Mouse (Mus musculus): ENCODE data around the gene Mpdz. TPM values are rescaled to one million over a fixed set of nuclear protein-coding genes. Genes with fewer than 3 reads are reported as not detected.

Gene Mpdz
- polyA plus RNA-seq, 1 experiment from 2014 or later: 44.0 TPM

GRCm38 (mm10) chr4:81252859-81253780 is 189.5 kb downstream of the Mpdz start:
- Histone ChIP-seq H3K4me3 (no peak overlapping the region), H3K4me2 (replicated peaks) (no peak overlapping the region), H3K27ac (no peak overlapping the region), H3K9ac (no peak overlapping the region), H3K4me1 (no peaks in the 10 kb centered on the region), H3K36me3 (no peaks in the 10 kb centered on the region), H3K9me3 (replicated peaks) (no peaks in the 10 kb centered on the region), H3K27me3 (no peaks in the 10 kb centered on the region)
- WGBS: 75% methylated on average over 6 of the region's 6 CpGs
- ATAC-seq (ENCODE audit: low FRiP score): no peak

GRCm38 (mm10) chr4:81252334-81252733 is 190.3 kb downstream of the Mpdz start:
- H3K27me3 ChIP-seq: no peaks in the 10 kb centered on the region
- 0 out of 2 replicates have a peak, but pooled peaks have one; percentile 52 for ATAC-seq (ENCODE audit: low FRiP score)
- no peak overlapping the region for H3K9ac ChIP-seq
- 88% methylated on average over 1 of the region's 1 CpGs for WGBS
- no peak overlapping the region for H3K27ac ChIP-seq
- no peak overlapping the region for H3K4me2 ChIP-seq (replicated peaks)
- no peaks in the 10 kb centered on the region for H3K9me3 ChIP-seq (replicated peaks)
- no peaks in the 10 kb centered on the region for H3K4me1 ChIP-seq
- no peaks in the 10 kb centered on the region for H3K36me3 ChIP-seq
- no peak overlapping the region for H3K4me3 ChIP-seq

- no peak overlapping the region for H3K27ac ChIP-seq
- ATAC-seq (ENCODE audit: low FRiP score): 0 out of 2 replicates have a peak, but pooled peaks have one; percentile 66
- no peak overlapping the region for H3K4me2 ChIP-seq (replicated peaks)
- H3K4me1 ChIP-seq: no peaks in the 10 kb centered on the region
- H3K9ac ChIP-seq: no peak overlapping the region
- H3K36me3 ChIP-seq: no peaks in the 10 kb centered on the region
- WGBS: 16% methylated on average over 5 of the region's 5 CpGs
- H3K27me3 ChIP-seq: no peaks in the 10 kb centered on the region
- no peaks in the 10 kb centered on the region for H3K9me3 ChIP-seq (replicated peaks)
- no peak overlapping the region for H3K4me3 ChIP-seq
Observed at GRCm38 (mm10) chr4:81251934-81252333, 190.7 kb downstream of the Mpdz start.

- WGBS: 73% methylated on average over 2 of the region's 2 CpGs
Observed at GRCm38 (mm10) chr4:81249245-81249644, 193.4 kb downstream of the Mpdz start.

GRCm38 (mm10) chr4:81236227-81236626 is 206.4 kb downstream of the Mpdz start:
- H3K4me2 ChIP-seq (replicated peaks): no peak overlapping the region
- H3K27ac ChIP-seq: no peak overlapping the region
- no peaks in the 10 kb centered on the region for H3K4me1 ChIP-seq
- 82% methylated on average over 5 of the region's 5 CpGs for WGBS
- no peak overlapping the region for H3K4me3 ChIP-seq
- H3K27me3 ChIP-seq: no peaks in the 10 kb centered on the region
- H3K9ac ChIP-seq: no peak overlapping the region
- H3K9me3 ChIP-seq (replicated peaks): no peaks in the 10 kb centered on the region
- no peak for ATAC-seq (ENCODE audit: low FRiP score)
- H3K36me3 ChIP-seq: no peaks in the 10 kb centered on the region

More at GRCm38 (mm10) chr4:81249245-81249644, 193.4 kb downstream of the Mpdz start:
- H3K9me3 ChIP-seq (replicated peaks): no peaks in the 10 kb centered on the region
- H3K4me2 ChIP-seq (replicated peaks): no peak overlapping the region
- no peak overlapping the region for H3K4me3 ChIP-seq
- no peak for ATAC-seq (ENCODE audit: low FRiP score)
- no peak overlapping the region for H3K27ac ChIP-seq
- H3K27me3 ChIP-seq: no peaks in the 10 kb centered on the region
- H3K9ac ChIP-seq: no peak overlapping the region
- H3K36me3 ChIP-seq: no peaks in the 10 kb centered on the region
- H3K4me1 ChIP-seq: no peaks in the 10 kb centered on the region
